Mouse (Mus musculus) retina, embryonic 14.5 days (tissue): ENCODE measurements around the gene Hk2.
A peak's percentile ranks its signal among the peaks of the same experiment; 100 is the strongest.

Source experiments
- DNase-seq: peaks from one replicate; pipeline ENCODE4 v3.0.0-alpha.2; 2015; ENCODE audit warnings: low spot score

The Hk2 gene

DNA sequence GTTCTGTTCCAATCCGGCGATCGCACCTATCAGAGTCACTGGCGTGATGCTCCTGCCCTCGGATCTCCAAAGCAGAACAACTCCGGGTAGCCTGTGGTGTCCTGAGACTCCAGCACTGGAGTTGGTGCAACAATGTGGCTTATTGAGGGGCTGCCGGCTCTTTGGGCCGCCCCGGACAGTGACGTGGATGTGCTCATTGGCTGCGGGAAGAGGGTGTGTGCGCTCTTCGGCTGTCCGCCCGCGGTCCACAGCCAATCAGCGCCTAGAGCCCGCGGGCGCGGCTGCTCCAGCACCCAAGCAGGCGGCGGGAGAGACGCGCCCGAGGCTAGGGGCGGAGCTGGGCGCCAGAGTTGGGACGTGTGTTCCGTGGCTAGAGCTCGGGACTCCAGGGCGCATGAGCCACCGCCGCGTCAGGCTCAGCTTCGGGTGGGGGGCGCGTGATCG, at the start of gene Hk2:
Gene Hk2 (minus strand): TSS at position 134 of the 444 bp plus-strand sequence.
- peak; percentile 93 for DNase-seq

DNA sequence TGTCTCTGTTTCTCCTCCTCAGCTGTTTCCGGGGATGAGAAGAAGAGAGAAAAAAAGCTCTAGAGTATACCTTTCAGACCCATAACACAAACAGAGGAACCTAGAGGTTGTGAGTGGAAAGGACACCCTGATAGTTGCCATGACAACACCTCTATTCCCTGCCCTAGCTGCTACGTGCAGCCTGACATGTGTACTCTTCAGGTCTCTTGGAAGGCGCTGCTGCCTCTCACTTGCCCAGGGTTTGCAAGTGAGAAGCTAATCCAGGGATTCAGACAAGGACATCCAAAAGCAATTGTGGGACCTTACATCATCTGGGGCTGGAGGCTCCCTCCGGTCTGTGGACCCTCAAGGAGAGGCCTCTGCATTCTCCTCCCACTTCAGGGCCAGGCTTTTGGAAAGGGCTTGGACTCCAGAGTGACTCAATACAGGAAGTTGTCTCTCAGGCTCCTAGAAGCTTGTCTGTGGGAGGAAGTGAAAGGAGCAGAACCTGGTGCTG, 47.6 kb upstream of the Hk2 start:
- DNase-seq = no peak

DNA sequence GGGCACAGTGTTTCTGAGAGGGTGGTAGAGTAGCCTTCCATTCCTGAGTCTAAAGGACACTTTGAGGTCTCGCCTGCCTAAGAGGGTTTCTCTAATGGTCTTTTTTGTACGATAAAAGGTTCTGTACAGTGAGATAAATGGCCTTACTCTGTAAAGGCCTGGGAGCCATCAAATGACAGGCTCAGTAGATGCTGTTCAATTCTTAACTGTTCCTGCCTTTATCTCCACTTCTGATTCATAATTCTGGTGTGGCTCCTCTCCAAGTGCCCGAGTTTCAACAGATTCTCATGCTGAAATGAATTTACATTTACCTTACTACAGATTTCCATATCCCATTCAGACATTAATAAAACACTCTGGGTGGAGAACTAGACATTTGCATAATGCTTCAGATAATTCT, 46.5 kb upstream of the Hk2 start:
- no peak for DNase-seq

DNA sequence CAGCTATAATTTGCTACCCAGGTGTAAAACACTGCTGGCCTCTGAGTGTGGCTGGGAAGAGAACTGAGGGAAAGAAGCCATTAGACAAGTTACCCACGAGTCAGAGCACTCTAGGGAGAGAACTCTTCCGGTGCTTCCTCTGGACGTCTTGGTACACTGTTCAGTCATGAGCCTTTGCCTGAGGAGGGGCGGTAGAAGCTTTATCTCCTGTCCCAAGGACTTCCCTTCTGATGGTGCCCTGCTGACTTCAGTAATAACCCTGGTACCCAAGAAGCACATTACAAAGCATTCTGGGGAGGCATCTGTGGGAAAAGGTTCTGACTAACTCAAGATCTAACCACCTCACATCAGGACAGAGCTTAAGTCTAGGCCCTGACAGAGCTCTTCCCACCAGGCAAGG, 40.6 kb upstream of the Hk2 start:
- DNase-seq = no peak

DNA sequence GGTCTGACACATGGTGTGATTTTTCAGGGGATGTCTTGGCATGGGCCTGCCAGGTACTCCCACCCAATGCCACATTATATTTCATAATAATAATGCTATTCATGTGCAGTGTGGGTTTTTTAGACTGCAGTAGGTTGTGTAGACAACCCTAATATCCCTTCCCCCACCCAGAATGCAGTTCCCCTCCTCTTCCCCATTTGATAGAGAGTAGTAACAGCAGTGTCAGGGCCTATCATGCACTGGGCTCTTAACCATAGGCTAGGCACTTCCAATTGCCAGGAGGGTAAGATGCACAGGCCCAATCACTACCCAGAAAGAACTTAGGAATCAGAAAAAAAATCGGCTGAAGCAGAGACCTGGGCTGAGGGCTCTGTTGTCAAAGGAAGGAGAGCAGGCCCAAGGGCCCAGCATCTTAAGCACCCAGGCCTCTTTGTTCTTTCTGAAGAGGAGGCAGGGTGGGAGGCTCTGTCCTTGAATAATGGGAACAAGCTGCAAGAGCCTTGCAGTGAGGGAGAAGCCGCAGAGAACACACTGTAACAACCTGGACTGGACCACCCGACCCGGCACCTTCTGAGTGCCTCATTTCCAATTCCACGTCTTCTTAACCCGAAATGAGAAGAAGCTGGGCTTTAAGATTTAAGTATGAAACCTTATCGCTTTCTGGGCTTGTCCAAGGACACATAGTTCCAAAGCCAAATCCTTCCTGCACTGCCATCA, 33.9 kb upstream of the Hk2 start:
- DNase-seq = no peak

DNA sequence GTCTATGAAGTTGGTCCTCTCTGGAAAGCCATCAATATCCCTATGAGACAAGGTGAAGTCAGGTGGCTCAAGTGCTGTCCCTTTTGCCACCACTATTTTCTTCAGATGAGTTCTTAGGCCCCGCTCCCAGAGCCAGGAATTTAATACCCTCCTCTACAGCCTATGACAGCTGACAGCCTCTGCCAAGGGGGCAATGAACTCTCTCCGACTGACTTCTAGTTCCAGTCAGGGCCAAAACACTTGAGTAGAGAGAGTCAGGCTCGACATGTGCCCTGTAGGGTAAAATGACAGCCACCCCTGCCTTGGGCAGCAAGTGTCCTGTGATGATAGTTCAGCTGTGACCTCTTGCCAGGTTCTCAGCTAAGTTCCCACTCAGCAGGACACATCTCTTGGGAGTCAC, 32.7 kb upstream of the Hk2 start:
- no peak for DNase-seq

DNA sequence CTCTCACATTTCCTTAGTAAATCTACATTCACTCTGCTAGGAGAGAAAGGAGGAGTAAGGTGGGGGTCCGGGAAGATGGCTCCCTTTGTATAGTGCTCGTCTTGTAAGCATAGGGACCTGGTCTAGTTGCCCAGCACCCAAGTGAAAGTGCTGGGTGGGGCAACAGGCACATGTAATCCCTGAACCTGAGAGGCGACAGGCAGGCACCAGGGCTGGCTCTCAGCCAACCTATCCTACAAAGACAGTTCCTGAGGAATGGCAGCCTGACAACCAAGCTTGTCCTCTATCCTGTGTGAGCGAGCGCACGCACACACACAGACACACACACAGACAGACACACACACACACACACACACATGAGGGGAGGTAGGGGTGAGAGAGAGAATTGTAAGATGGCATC, 32.2 kb upstream of the Hk2 start:
- no peak for DNase-seq

DNA sequence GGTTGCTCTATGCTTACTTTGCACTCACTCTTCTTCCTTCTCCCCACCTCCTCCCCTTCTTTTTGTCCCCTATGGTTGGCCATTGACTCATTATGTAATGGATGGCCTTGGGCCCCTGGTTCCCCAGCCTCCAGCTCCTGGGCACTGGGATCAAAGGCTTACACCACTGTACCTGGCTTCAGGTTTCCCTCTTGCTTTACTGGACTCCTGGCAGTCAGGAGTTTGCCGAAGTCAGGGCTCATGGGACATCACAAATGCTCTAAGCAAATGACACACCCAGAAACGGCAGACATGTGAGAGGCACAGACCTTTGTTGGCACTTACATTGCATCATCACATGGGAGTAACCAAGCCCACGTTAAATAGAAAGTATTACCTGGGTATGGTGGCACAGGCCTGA, 31.6 kb upstream of the Hk2 start:
- DNase-seq = no peak

DNA sequence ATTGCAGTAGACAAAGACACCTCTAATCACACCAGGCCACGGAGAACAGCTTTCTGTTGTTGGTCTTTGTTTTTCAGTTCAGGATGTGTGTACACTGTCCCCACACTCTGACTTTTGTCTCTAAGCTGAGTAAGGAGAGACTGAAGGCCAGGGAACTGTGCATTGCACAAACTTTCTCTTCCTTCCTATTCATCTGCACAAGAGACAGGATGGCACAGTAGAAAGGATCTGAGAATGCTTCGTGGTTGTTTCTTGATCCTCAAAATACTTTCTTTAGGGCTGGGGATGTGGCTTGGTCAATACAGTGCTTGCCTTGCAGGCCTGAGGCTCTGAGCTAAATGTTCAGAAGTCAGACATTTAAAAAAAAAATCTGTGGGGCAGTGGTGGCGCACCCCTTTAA, 30.7 kb upstream of the Hk2 start:
- no peak for DNase-seq

DNA sequence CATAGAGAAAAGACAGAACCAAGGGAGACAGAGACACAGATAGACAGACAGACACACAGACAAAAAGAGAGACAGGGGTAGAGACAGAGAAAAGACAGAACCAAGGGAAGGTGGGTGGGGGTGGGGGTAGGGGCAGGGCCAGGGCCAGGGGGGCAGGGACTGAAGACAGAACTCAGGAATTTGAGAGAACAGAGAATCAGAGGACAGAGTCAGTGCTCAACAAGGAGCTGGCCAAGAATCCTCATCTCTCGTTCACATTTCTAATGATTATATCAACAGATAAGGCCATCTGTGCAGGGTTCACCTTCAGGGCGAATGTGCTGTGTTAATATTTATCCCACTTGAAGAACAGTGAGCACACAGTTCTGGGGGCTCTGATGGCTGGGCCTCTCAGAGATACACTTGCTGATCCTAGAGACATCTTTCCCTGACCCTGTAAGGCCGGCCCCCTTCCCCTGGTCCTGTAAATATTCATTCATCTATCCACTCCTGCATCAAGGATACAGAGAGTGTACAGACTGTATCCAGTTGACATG, 24.0 kb upstream of the Hk2 start:
- DNase-seq = no peak

DNA sequence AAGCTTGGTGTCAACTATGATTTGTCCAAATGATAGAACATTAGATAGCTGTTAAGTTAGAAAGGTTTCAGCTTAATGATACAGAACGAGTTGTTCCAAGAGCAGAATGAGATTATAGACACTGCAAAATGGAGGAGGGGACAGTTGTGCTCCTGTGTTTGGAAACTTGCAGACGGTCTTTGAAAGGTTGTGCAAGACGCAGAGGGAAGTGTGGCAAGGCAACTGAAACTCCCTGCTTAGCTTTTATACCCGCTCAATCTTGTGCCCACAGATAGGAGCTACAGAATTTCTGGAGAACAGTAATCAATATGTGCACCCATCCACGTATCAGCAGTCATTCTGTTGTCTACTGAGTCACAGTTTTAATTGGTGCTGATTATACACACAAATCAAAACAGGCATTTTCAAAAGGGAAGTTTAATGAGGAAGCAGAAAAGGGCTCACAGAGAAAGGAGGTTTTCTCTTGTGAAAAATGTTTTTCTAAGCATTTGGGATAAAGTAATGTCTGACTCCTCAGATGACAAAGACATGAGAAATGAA, 23.1 kb upstream of the Hk2 start:
- no peak for DNase-seq

DNA sequence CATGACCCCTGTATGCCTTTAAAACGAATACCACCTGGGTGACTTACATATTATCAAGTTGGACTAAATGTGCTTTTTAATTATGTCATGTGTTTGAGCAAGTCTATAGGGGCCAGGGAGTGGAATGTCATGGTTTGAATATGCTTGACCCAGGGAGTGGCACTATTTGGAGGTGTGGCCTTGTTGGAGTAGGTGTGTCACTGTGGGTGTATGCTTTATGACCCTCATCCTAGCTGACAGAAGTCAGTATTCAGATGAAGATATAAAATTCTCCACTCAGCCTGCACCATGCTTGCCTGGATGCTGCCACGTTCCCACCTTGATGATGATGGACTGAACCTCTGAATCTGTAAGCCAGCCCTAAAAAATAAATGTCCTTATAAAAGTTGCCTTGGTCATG, 16.6 kb upstream of the Hk2 start:
- no peak for DNase-seq

DNA sequence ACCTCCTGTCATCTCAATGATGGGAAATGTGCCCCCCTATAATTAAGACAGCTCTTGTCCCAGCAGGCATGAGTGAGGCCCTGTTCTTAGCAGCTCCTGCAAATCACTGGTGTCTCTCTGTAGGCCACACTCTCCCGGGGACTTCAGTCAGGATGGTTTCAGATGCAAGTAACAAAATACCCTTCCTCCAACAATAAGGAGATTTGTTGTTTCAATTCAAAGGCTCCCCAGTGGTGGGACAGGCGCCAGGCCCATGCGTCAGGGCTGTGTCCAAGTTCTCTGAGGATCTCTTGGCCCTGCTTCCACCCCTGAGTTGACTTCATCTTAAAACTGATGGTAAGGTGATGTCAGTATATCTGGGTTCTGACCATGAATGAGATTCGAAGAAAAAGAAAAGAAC, 9.7 kb upstream of the Hk2 start:
- no peak for DNase-seq

DNA sequence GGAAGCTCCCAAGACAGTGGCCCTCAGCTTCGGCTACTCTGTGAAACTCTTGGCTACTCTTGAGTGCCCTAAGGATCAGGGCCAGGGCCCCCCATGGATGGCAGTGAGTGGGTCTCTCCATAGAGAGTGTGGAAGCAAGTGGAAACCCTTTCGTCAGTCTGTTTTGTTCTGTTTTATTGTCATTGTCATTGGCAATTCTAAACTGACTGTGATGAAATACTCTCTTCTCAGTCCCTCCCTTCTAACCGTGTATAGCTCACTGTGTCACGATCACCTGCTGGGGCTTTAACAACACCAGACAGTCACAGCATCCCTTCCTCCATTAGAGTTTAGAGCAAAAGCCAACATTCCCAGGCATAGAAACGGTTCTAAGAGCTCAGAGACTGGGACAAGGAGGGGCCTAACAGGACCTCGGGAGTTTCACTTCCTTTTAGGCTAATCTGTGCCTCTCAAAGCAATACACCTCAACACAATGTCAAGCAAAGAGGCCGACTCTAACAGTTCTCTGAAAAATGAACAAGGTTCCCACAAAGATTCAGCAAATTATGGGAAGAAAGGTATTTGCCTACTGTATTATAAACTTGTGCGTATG, 6.6 kb upstream of the Hk2 start:
- DNase-seq = no peak

DNA sequence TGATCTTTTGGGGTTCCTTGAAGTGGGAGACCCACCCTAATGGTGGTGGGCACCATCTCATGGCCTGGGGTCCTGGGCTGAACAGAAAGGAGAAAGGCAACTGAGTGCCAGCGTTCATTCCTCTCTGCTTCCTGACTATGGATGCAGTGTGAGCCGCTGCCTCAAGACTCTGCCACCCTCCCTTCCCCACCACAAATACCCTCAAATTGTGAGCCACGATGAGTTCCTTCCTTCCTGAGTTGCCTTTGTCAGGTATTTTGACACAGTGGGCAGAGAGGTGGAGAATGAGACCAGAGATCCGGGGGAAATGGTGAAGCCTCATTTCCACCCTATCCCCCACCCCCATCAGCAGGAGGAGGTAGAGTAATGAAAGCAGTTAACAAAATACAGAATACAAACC, 6.1 kb upstream of the Hk2 start:
- DNase-seq = no peak

DNA sequence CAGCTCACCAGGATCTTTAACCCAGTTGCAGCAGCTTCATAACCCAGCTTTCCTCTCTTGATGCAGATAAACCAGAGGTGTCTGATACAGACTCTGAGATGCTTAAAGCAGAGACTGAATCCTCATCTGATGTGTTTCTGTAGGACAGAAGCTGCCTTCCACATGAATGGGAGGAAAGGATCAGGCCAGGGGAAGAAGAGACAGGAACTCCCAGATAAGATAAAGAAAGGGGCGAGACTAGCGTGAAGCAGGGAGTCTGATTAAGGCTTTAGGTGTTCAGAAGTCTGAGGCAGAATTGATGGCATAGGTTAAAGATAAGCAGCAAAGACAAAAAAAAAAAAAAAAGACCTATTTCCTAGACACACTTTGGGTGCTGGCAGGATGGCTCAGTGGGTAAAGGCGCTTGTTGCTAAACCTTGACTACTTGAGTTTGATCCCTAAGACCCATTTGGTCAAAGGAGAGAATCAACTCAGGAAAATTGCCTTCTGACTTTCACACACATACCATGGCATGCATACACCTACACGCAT, 2.9 kb upstream of the Hk2 start:
- no peak for DNase-seq

DNA sequence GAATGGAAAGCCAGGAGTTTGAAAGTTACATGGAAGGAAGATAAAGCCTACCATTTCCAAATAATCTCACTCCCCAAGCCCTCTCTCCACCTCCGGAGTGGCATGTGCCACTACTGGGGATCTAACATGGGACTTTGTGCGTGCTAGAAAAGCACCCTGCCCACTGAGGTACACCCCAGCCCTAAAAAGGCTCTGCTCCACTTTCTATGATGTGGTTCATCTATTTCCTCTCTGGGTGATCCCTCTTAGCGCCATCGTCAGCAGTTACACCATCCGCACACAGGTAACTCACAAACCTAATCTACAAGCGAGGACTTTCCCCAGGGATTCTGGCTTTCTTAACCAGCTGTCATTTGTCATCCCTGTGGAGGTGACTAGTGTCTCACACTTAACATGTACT, 1.1 kb upstream of the Hk2 start:
- no peak for DNase-seq

DNA sequence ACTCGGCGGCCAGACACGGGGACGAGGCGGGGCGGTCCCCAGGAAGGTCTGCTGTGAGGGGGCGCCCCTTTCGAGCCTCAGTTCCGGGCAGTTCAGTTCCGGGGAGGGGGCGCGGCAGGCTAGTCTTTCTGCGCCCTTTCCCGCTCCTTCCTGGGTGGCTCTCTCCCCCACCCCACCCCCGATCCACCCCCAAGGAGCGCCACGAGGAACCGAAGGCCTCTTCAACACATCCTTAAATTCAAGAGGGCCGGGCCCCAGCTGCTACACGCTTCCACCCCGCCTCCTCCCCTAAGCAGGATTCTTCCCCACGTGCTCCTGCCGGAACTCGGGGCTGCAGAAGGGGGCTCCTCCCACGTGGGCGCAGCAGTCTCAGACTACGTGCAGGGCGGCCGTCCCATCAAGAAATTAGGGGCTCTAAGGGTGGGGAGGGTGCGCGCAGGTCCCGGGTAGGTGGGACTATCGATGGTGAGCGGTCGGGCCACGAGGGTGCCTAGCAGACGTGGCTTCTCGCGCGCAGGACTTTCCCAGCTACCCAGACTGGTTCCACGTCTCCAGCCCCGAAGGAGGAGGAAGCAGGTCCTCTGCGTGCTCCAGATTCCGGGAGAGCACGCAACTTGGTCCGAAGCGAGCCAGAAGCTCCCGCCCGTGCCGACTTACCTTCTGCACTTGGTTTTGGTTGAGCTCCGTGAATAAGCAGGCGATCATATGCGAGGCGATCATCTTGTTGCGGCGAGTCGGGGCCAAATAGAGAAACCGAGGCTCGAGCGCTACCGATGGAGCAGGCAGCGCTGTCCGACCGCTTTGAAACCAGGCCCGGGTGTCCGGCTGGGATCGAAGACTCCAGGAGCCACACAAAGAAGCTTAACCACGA, 758 bp downstream of the Hk2 start:
- DNase-seq = peak; percentile 62

DNA sequence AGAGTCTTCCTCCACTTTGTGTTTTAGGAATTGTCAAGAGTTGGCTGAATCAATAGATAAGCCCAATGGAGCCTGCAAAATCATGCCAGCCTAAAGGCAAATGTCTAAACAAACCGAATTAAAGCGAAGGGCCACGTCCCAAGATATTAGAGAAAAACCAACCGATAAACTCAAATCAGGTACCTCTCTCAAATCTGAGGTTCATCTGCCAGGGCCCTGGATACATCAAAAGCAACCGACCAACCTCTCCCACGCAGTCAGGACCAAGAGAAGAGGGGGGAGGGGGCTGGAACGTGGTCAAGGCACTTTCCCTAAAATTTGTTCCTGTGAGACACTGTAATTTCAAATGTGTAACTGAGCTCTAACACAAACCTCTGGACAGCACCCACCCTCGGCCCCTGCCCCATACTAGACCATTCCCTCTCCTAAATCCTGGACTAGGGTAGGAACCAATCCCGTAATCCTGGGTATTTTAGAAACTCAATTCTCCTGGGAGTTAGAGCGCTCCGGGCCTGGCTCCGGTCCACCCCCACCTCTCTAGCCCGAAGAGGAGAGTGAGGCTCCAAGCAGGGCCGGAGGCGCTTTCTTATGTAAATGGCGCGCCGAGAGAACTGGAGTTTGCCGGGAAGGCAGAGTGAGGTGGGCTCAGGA, 1.7 kb downstream of the Hk2 start:
- DNase-seq = peak; percentile 55

DNA sequence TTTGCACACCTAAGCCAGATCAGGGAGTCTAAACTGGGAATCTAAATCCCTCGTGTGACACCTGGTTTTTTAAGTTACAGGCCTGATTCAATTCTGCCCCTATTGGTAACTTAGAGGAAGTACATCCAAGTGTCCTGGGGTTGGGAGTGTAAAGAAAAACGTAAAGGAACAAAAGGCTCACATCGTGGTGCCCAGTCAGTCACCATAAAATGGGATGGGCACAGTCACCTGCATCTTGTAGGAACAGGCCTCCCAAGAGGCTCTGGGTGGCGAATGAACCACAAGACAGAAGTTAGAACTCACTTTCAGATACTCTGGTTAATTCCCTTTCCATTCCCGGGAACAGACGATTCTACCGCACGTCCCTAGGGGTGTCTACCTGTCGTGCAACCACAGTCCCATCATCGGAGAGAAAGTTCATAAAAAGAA, 2.3 kb downstream of the Hk2 start:
- DNase-seq = peak; percentile 71

DNA sequence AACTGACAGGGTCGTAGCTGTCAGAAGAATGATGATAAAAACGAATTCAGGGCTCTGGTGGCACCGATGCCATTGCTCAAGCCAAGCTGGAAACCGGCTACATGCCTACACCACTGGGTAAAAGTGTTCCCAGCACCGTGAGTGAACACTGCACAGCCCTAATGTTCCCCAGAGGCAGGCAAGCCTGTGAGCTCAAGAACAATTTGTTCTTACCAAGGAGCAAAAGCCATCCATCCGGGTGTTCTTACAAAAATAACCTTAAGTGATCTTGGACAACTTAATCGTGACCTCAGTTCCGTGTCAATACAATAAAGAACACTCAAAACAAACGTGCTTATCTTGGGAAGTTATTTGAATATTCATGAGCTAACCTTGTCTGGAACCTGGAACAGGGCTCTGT, 3.2 kb downstream of the Hk2 start:
- DNase-seq = no peak

DNA sequence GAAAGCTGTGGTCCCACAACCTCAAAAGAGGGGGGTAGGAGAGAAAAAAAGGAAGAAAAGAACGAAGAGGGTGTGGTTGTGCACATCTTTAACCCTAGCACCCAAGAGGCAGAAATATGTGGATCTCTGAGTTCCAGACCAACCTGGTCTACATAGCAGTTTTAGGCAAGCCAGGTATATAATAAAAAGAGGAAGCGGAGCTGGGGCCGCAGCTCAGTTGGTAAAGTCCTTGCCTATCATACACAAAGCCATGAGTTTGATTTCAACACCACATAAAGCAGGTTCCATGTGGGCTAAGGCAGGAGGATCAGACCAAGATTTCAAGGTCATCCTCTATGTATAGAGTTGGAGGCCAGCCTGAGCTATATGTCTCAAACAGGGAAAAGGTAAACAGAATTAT, 4.0 kb downstream of the Hk2 start:
- DNase-seq = no peak
